Mouse (Mus musculus) inflammation-experienced regulatory T-cells, adult 6 months (primary cell): ENCODE results near the gene Gm5538. TPM values are rescaled to one million over a fixed set of nuclear protein-coding genes. Genes with fewer than 3 reads are reported as not detected.

ENCODE experiments used
- ATAC-seq: one replicate; pipeline ENCODE4 v1.8.0; 2017
- polyA plus RNA-seq, 3 experiments: library from polyadenylated mRNA; unstranded; fragments of 100-300 nt; shearing (Covaris generic); gene quantifications; one replicate each; pipeline ENCODE4 v1.2.1; 2017

Gm5538 gene
- polyA plus RNA-seq, result not detected

- no peak for ATAC-seq
Measured at GRCm38 (mm10) chr3:59729490-59729889, at the start of gene Gm5538. Gene Gm5538, plus strand, starts transcription at chr3:59729790.

- ATAC-seq, result peak; percentile 79
Measured at GRCm38 (mm10) chr3:59697391-59697790, 32.2 kb upstream of the Gm5538 start.

- ATAC-seq, result peak; percentile 68
Measured at GRCm38 (mm10) chr3:59702614-59703110, 26.9 kb upstream of the Gm5538 start.

GRCm38 (mm10) chr3:59739866-59740265 lies 10.3 kb downstream of the Gm5538 start:
- ATAC-seq, result no peak

- ATAC-seq, result no peak
Measured at GRCm38 (mm10) chr3:59744181-59744580, 14.6 kb downstream of the Gm5538 start.

Other genes with a start within 250 kb of the Gm5538 start
- not detected for gene Gm8298, start 131.3 kb downstream of the Gm5538 start, polyA plus RNA-seq
- gene C130079G13Rik, start 195.4 kb downstream of the Gm5538 start, polyA plus RNA-seq, result not detected